Mouse (Mus musculus): ENCODE results near the gene Gm13889. TPM values are rescaled to one million over a fixed set of nuclear protein-coding genes. Genes with fewer than 3 reads are reported as not detected.

Gene Gm13889
- 7.7 TPM for polyA plus RNA-seq (2015; fragmentation: Illumina TruSeq; extraction: RNeasy Lipid Tissue Mini Kit (QIAGEN cat#74804); ENCODE audit: insufficient read depth, low read depth, low replicate concordance)

GRCm38 (mm10) chr2:93956908-93957784, at the start of gene Gm13889:
Gene Gm13889 (minus strand): TSS chr2:93957201.

GRCm38 (mm10) chr2:93996254-93996653, 39.3 kb upstream of the Gm13889 start, which contains the start of gene Gm27027:
Gene Gm27027 (minus strand): TSS chr2:93996354.

Other genes with a start within 250 kb of the Gm13889 start
- 11.7 TPM for gene Ext2, start 134.6 kb downstream of the Gm13889 start, polyA plus RNA-seq (2015; fragmentation: Illumina TruSeq; extraction: RNeasy Lipid Tissue Mini Kit (QIAGEN cat#74804); ENCODE audit: insufficient read depth, low read depth, low replicate concordance)
- 3.2 TPM for gene Accs, start 107.3 kb downstream of the Gm13889 start, polyA plus RNA-seq (2015; fragmentation: Illumina TruSeq; extraction: RNeasy Lipid Tissue Mini Kit (QIAGEN cat#74804); ENCODE audit: insufficient read depth, low read depth, low replicate concordance)
- gene Accsl, start 88.0 kb downstream of the Gm13889 start, polyA plus RNA-seq (2015; fragmentation: Illumina TruSeq; extraction: RNeasy Lipid Tissue Mini Kit (QIAGEN cat#74804); ENCODE audit: insufficient read depth, low read depth, low replicate concordance) = not detected
- not detected for gene Gm27027, start 39.2 kb upstream of the Gm13889 start, polyA plus RNA-seq (2015; fragmentation: Illumina TruSeq; extraction: RNeasy Lipid Tissue Mini Kit (QIAGEN cat#74804); ENCODE audit: insufficient read depth, low read depth, low replicate concordance)
- gene Alkbh3, start 53.6 kb upstream of the Gm13889 start, polyA plus RNA-seq (2015; fragmentation: Illumina TruSeq; extraction: RNeasy Lipid Tissue Mini Kit (QIAGEN cat#74804); ENCODE audit: insufficient read depth, low read depth, low replicate concordance) = 25.0 TPM
- 12.6 TPM for gene Hsd17b12, start 200.8 kb upstream of the Gm13889 start, polyA plus RNA-seq (2015; fragmentation: Illumina TruSeq; extraction: RNeasy Lipid Tissue Mini Kit (QIAGEN cat#74804); ENCODE audit: insufficient read depth, low read depth, low replicate concordance)